Mouse (Mus musculus) frontal cortex, postnatal 10 days (tissue): Measurements from ENCODE around the gene Gm5767.
"Not testable (repeated sequence)": the region's sequence is repeated elsewhere in the genome, so short reads cannot be mapped to it uniquely, and the experiment has no call there.

Source experiments
- DNase-seq, 2 experiments: peaks; one replicate each; pipeline ENCODE4 v3.0.0; 2022; ENCODE audit warnings: low spot score in 2 of 2, mixed read lengths in 1 of 2

Gene Gm5767

GRCm38 (mm10) chr16:8711998-8712397 lies 31.4 kb downstream of the Gm5767 start:
- DNase-seq, result no peak

- no peak for DNase-seq
These were observed 34.3 kb downstream of the Gm5767 start for GRCm38 (mm10) chr16:8714851-8715250.

GRCm38 (mm10) chr16:8715513-8716080 lies 35.0 kb downstream of the Gm5767 start:
- DNase-seq, result no peak

- no peak for DNase-seq
These were observed 35.7 kb downstream of the Gm5767 start for GRCm38 (mm10) chr16:8716300-8716699.

- DNase-seq, result no peak
These were observed 37.2 kb downstream of the Gm5767 start for GRCm38 (mm10) chr16:8717744-8718143.

- no peak for DNase-seq
These were observed 39.9 kb downstream of the Gm5767 start for GRCm38 (mm10) chr16:8720447-8720846.

- no peak for DNase-seq
These were observed 43.5 kb downstream of the Gm5767 start for GRCm38 (mm10) chr16:8724031-8724430.

- DNase-seq, result no peak
These were observed 45.2 kb downstream of the Gm5767 start for GRCm38 (mm10) chr16:8725807-8726206.

GRCm38 (mm10) chr16:8728111-8728748 lies 47.7 kb downstream of the Gm5767 start:
- no peak for DNase-seq

- no peak for DNase-seq
These were observed 51.1 kb downstream of the Gm5767 start for GRCm38 (mm10) chr16:8731630-8732029.

- not testable (repeated sequence) for DNase-seq
These were observed 51.9 kb downstream of the Gm5767 start for GRCm38 (mm10) chr16:8732450-8732849.
